In genomic region chr10:4482355-4482754, GRCm38 (mm10) we compare ENCODE assay signal across 12 mouse cellular contexts. TPM values are rescaled to one million over a fixed set of nuclear protein-coding genes. Genes with fewer than 3 reads are reported as not detected.
DNase-seq lines count a peak whose midpoint lies in the region; ATAC-seq and TF ChIP-seq lines count a peak whose summit lies in the region.
"Had no signal": no experiment of that assay in that cellular context is flagged by ENCODE, and none has a peak within 500 bp of the region (broad histone marks: within the 10 kb centered on the region; RNA-seq: fewer than 3 reads in every experiment).

Gene Ccdc170, plus strand, starts transcription at chr10:4482502.

- no peaks in the 10 kb centered on the region for H3K9me3 ChIP-seq in hindbrain, embryonic 10.5 days
- no peaks in the 10 kb centered on the region for H3K9me3 ChIP-seq in hindbrain, embryonic 13.5 days
- H3K9me3 ChIP-seq in ES-E14 (ENCODE audit: control insufficient read depth, insufficient read depth, low read depth, low read length) = no peaks in the 10 kb centered on the region
- H3K9me3 ChIP-seq in hindbrain, postnatal 0 days (ENCODE audit: low read length) = no peaks in the 10 kb centered on the region
- H3K9me3 ChIP-seq: forebrain, embryonic 12.5 days had no signal

- no peak for DNase-seq in hindbrain, embryonic 10.5 days (ENCODE audit: low spot score)
- no peak for DNase-seq in ES-E14 (ENCODE audit: low read depth, low spot score)
- DNase-seq in gastrocnemius, postnatal 10 days = peak; percentile 9
- peak; percentile 12 for DNase-seq in ovary, postnatal 10 days (ENCODE audit: low spot score)
- DNase-seq in cerebellum, adult 2 months = no peak
- DNase-seq in hindbrain, postnatal 0 days (ENCODE audit: low spot score) = no peak
- no peak for DNase-seq in urinary bladder, adult 18-20 months (ENCODE audit: low spot score in 2 of 2)

- H3K4me1 ChIP-seq in hindbrain, embryonic 10.5 days (replicated peaks) = peaks cover 6% of the 10 kb centered on the region
- H3K4me1 ChIP-seq in hindbrain, embryonic 13.5 days (replicated peaks) = no peaks in the 10 kb centered on the region
- H3K4me1 ChIP-seq in ES-E14 (ENCODE audit: control insufficient read depth in 2 of 2, insufficient read depth in 2 of 2, low read length in 2 of 2, poor library complexity in 1 of 2) = peaks cover 2 to 8% of the 10 kb centered on the region in 2 experiments; a peak in 2 of 4 replicates
- no peaks in the 10 kb centered on the region for H3K4me1 ChIP-seq in cerebellum, adult 2 months (ENCODE audit: control insufficient read depth, insufficient read depth, low read length)
- H3K4me1 ChIP-seq in hindbrain, postnatal 0 days (ENCODE audit: insufficient read depth, low read length) = no peaks in the 10 kb centered on the region
- H3K4me1 ChIP-seq: forebrain, embryonic 12.5 days had no signal

- no peak for ATAC-seq in hindbrain, embryonic 13.5 days (ENCODE audit: low FRiP score)
- ATAC-seq in hindbrain, postnatal 0 days = no peak

- no peaks in the 10 kb centered on the region for H3K27me3 ChIP-seq in hindbrain, embryonic 10.5 days (ENCODE audit: insufficient read depth, poor library complexity, severe bottlenecking)
- no peaks in the 10 kb centered on the region for H3K27me3 ChIP-seq in hindbrain, embryonic 13.5 days
- H3K27me3 ChIP-seq in cerebellum, adult 2 months (ENCODE audit: control insufficient read depth, insufficient read depth, low read length) = no peaks in the 10 kb centered on the region
- H3K27me3 ChIP-seq in hindbrain, postnatal 0 days (ENCODE audit: insufficient read depth, low read length) = no peaks in the 10 kb centered on the region
- H3K27me3 ChIP-seq: forebrain, embryonic 12.5 days had no signal

- H3K4me2 ChIP-seq in hindbrain, embryonic 13.5 days = no peak within 1 kb of the TSS
- H3K4me2 ChIP-seq in hindbrain, postnatal 0 days (ENCODE audit: low read depth, low read length) = no peak within 1 kb of the TSS
- H3K4me2 ChIP-seq: forebrain, embryonic 12.5 days had no signal

- in situ Hi-C loops in ES-E14 (cut with MboI; ENCODE audit: low sequenced_read_pairs in 2 of 2, unreplicated experiment in 2 of 2) = no loop called here

- TF ChIP-seq CTCF in cerebellum, adult 2 months (IDR thresholded peaks at IDR 0.05; ENCODE audit: borderline replicate concordance, insufficient read depth, low read depth, low read length) = no peak
- no peak for TF ChIP-seq CTCF in hindbrain, postnatal 0 days (IDR thresholded peaks at IDR 0.05; ENCODE audit: low read depth)

- H3K36me3 ChIP-seq in hindbrain, embryonic 10.5 days = no peaks in the 10 kb centered on the region
- no peaks in the 10 kb centered on the region for H3K36me3 ChIP-seq in hindbrain, embryonic 13.5 days
- H3K36me3 ChIP-seq in ES-E14 (ENCODE audit: control insufficient read depth, insufficient read depth, low read length, poor library complexity, severe bottlenecking) = no peaks in the 10 kb centered on the region
- no peaks in the 10 kb centered on the region for H3K36me3 ChIP-seq in hindbrain, postnatal 0 days (ENCODE audit: insufficient read depth, low read length)
- H3K36me3 ChIP-seq: forebrain, embryonic 12.5 days had no signal

- TF ChIP-seq POLR2A in cerebellum, adult 2 months (IDR thresholded peaks at IDR 0.05; ENCODE audit: borderline replicate concordance, insufficient read depth, low read length) = no peak

- H3K9ac ChIP-seq in hindbrain, embryonic 13.5 days = no peak within 1 kb of the TSS
- H3K9ac ChIP-seq in ES-E14 (ENCODE audit: insufficient read depth, low read depth, low read length, poor library complexity, severe bottlenecking) = peak within 1 kb of the TSS; percentile 54
- H3K9ac ChIP-seq in hindbrain, postnatal 0 days (replicated peaks; ENCODE audit: low read length) = no peak within 1 kb of the TSS
- H3K9ac ChIP-seq: forebrain, embryonic 12.5 days had no signal

- H3K4me3 ChIP-seq in hindbrain, embryonic 10.5 days = no peak within 1 kb of the TSS
- H3K4me3 ChIP-seq in hindbrain, embryonic 13.5 days = no peak within 1 kb of the TSS
- peak within 1 kb of the TSS; percentile 57 to 70 for H3K4me3 ChIP-seq in ES-E14 (ENCODE audit: insufficient read depth in 1 of 2, low read depth in 1 of 2, low read length in 2 of 2, poor library complexity in 1 of 2, severe bottlenecking in 1 of 2)
- H3K4me3 ChIP-seq in cerebellum, adult 2 months (replicated peaks; ENCODE audit: insufficient read depth, low read depth, low read length) = no peak within 1 kb of the TSS
- no peak within 1 kb of the TSS for H3K4me3 ChIP-seq in hindbrain, postnatal 0 days (ENCODE audit: low read length)
- H3K4me3 ChIP-seq: forebrain, embryonic 12.5 days had no signal

- H3K27ac ChIP-seq in hindbrain, embryonic 10.5 days = peak within 1 kb of the TSS; percentile 35; the same call in 1 of the 2 replicates
- no peak within 1 kb of the TSS for H3K27ac ChIP-seq in hindbrain, embryonic 13.5 days
- H3K27ac ChIP-seq in ES-E14 (ENCODE audit: insufficient read depth, low read depth, low read length, poor library complexity, severe bottlenecking) = no peak within 1 kb of the TSS
- no peak within 1 kb of the TSS for H3K27ac ChIP-seq in cerebellum, adult 2 months (ENCODE audit: insufficient read depth, low read length)
- H3K27ac ChIP-seq in hindbrain, postnatal 0 days = no peak within 1 kb of the TSS
- H3K27ac ChIP-seq: forebrain, embryonic 12.5 days had no signal

- 39% methylated on average over 11 of the region's 11 CpGs for WGBS in hindbrain, embryonic 10.5 days
- WGBS in hindbrain, embryonic 13.5 days = 52% methylated on average over 11 of the region's 11 CpGs
- 39% methylated on average over 11 of the region's 11 CpGs for WGBS in cerebellum, adult 2 months
- 43% methylated on average over 11 of the region's 11 CpGs for WGBS in hindbrain, postnatal 0 days

TF ChIP-seq in ES-E14, 5 proteins besides CTCF, POLR2A, EP300 and RAD21:
- no peak for TF ChIP-seq MAFK (IDR thresholded peaks at IDR 0.05; ENCODE audit: insufficient read depth, low read depth, low read length)
- no peak for TF ChIP-seq HCFC1 (IDR thresholded peaks at IDR 0.05; ENCODE audit: borderline replicate concordance, insufficient read depth, low read length)
- no peak for TF ChIP-seq ZNF384 (IDR thresholded peaks at IDR 0.05; ENCODE audit: low read depth, low read length)
- TF ChIP-seq CHD2 (IDR thresholded peaks at IDR 0.05; ENCODE audit: low read depth, low read length) = no peak
- no peak for TF ChIP-seq ZC3H11A (IDR thresholded peaks at IDR 0.05; ENCODE audit: borderline replicate concordance, low read depth, low read length)

RNA-seq across cellular contexts. Expression of gene Ccdc170, which starts in this region (rescaled TPM):
- 0.06 and 0.34 TPM in 2 replicates for polyA plus RNA-seq in hindbrain, embryonic 10.5 days (2016; fragmentation: Nextera tagmentation; extraction: Ambion mirVana)
- polyA plus RNA-seq in hindbrain, embryonic 13.5 days (2015; fragmentation: Nextera tagmentation; extraction: Ambion mirVana) = 0.23 and 0.55 TPM in 2 replicates
- total RNA-seq in ES-E14 (2012; rRNA removed) = 0.22 and 0.32 TPM in 2 replicates
- under 1 TPM; 0.33 to 0.43 TPM for total RNA-seq in gastrocnemius, postnatal 10 days (2021)
- polyA plus RNA-seq in cerebellum, adult 2 months (2012; rRNA removed) = 0.16 and 0.40 TPM in 2 replicates
- 0.99 and 1.0 TPM in 2 replicates for total RNA-seq in hindbrain, postnatal 0 days (2014; rRNA removed)
- 0.36 and 0.44 TPM in 2 replicates for polyA plus RNA-seq in hindbrain, postnatal 0 days (2015; fragmentation: Nextera tagmentation; extraction: Ambion mirVana)
- total RNA-seq: common myeloid progenitor, adult 5-6 weeks; liver, adult 2 months had no signal
- polyA plus RNA-seq: heart, postnatal 0 days; liver, adult 2 months had no signal

Comparison
In these comparisons a context has a peak if more than half of its experiments do, and no peak if none do; other contexts are left out.
1. Peak in DNase-seq in gastrocnemius, postnatal 10 days; RNA of the gene not detected or under 1 TPM.
2. H3K4me3 ChIP-seq: peak in ES-E14 (2 of 2); none in hindbrain, embryonic 10.5 days (single experiment), hindbrain, embryonic 13.5 days (single experiment), cerebellum, adult 2 months (single experiment) and hindbrain, postnatal 0 days (single experiment).